Mouse (Mus musculus) E14TG2a.4 (cell line): ENCODE measurements around the gene Wdfy3.

Experiments
- CTCF ChIP-seq: conservative IDR thresholded peaks from 2 replicates; pipeline ENCODE4 v1.5.1; 2014; ENCODE audit warnings: low read length
- NANOG ChIP-seq: IDR thresholded peaks from 2 replicates; pipeline ENCODE4 v1.6.1; 2014; ENCODE audit warnings: borderline replicate concordance, low read length, mixed read lengths

DNA sequence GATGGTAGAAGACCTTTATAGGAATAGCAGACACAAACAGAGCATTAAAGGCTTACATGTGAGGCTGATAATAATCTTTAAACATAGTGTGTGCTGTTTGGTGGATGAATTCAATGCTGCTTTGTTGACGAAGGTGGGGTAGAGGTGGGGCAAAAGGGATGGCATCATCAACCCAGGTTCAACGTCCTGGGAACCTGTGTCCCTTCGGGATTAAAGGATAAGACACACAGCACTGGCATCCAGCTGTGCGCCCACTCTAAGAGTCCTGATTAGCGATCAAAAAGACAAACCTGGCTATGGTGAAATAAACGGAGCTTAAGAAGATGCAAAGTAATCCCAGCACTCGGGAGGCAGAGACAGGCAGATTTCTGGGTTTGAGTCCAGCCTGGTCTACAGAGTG is 61.0 kb downstream of the Wdfy3 start:
- TF ChIP-seq CTCF: no peak
- TF ChIP-seq NANOG: no peak
